Mouse (Mus musculus) G1E (cell line): ENCODE measurements around the gene Atp2b2. TPM values are rescaled to one million over a fixed set of nuclear protein-coding genes. Genes with fewer than 3 reads are reported as not detected.

ENCODE experiments used
- ATAC-seq: 2 replicates; pipeline ENCODE4 v1.8.0; 2016; ENCODE audit warnings: mild to moderate bottlenecking; ENCODE audit not compliant: insufficient number of reproducible peaks, poor library complexity, low FRiP score, severe bottlenecking; ENCODE audit errors: extremely low read depth
- DNase-seq: peaks from one replicate; pipeline ENCODE4 v3.0.0; 2012; ENCODE audit warnings: low spot score
- H3K27me3 ChIP-seq: 2 replicates; pipeline ENCODE4 v1.6.1; 2012; ENCODE audit warnings: mild to moderate bottlenecking, low read length, inconsistent platforms; ENCODE audit not compliant: insufficient read depth
- H3K36me3 ChIP-seq: replicated peaks from 2 replicates; pipeline ENCODE3; 2012; ENCODE audit warnings: mild to moderate bottlenecking, inconsistent platforms
- H3K4me1 ChIP-seq: 2 replicates; pipeline ENCODE4 v1.6.1; 2012; ENCODE audit warnings: low read depth, low read length, inconsistent platforms, mixed read lengths; ENCODE audit not compliant: insufficient read depth
- H3K4me3 ChIP-seq: 2 replicates; pipeline ENCODE4 v1.5.1; 2012; ENCODE audit warnings: low read depth, mild to moderate bottlenecking, inconsistent platforms, low read length, moderate library complexity, mixed read lengths
- H3K9me3 ChIP-seq: replicated peaks from 2 replicates; pipeline ENCODE4 v1.6.1; 2012; ENCODE audit warnings: inconsistent platforms
- CTCF ChIP-seq: IDR thresholded peaks from 2 replicates; pipeline ENCODE4 v1.5.1; 2012; ENCODE audit warnings: low read depth, low read length, inconsistent platforms, mixed read lengths
- GATA1 ChIP-seq: IDR thresholded peaks from 2 replicates; pipeline ENCODE4 v1.6.1; 2012; ENCODE audit warnings: borderline replicate concordance, low read length, inconsistent platforms, mixed read lengths
- GATA2 ChIP-seq: IDR thresholded peaks from 2 replicates; pipeline ENCODE4 v1.6.1; 2012; ENCODE audit warnings: low read depth, low read length, inconsistent platforms, borderline replicate concordance
- POLR2AphosphoS5 ChIP-seq: IDR thresholded peaks from 2 replicates; pipeline ENCODE4 v1.6.1; 2012; ENCODE audit warnings: low read depth, low read length, inconsistent platforms; ENCODE audit not compliant: insufficient replicate concordance
- TAL1 ChIP-seq: conservative IDR thresholded peaks from 2 replicates; pipeline ENCODE4 v1.6.1; 2012; ENCODE audit warnings: low read depth, low read length, inconsistent platforms, mixed read lengths
- polyA plus RNA-seq: library from polyadenylated mRNA; stranded (reverse); fragments of >175 nt; gene quantifications from 2 replicates; pipeline ENCODE4 v1.2.3, GENCODE M21; 2012
- total RNA-seq, 2 experiments: library from RNA; stranded (forward) in 1 of 2; stranded (reverse) in 1 of 2; fragments of 200-1000 nt in 1 of 2; fragments of >200 nt in 1 of 2; fragmentation: Nextera tagmentation in 1 of 2; gene quantifications; 2 replicates each; pipeline ENCODE4 v1.2.3; 2014 to 2017

Gene Atp2b2
- total and polyA plus RNA-seq, 3 experiments: 0.22 TPM; not detected in 2

- ATAC-seq (no peak), DNase-seq (no peak)
- H3K4me1 ChIP-seq: no peaks in the 10 kb centered on the region
- no peaks in the 10 kb centered on the region for H3K36me3 ChIP-seq
- TF ChIP-seq TAL1 (no peak), GATA2 (no peak), GATA1 (no peak)
- no peak overlapping the region for H3K4me3 ChIP-seq
- peaks cover 92% of the 10 kb centered on the region for H3K9me3 ChIP-seq
- no peaks in the 10 kb centered on the region for H3K27me3 ChIP-seq
These were observed 18.6 kb downstream of the Atp2b2 start for GRCm38 (mm10) chr6:114023794-114024193.

GRCm38 (mm10) chr6:114022104-114022503 lies 20.3 kb downstream of the Atp2b2 start:
- TF ChIP-seq GATA1 (no peak), GATA2 (no peak), POLR2AphosphoS5 (no peak), TAL1 (no peak), CTCF (no peak)
- H3K9me3 ChIP-seq: peaks cover 92% of the 10 kb centered on the region
- no peak for ATAC-seq
- H3K4me1 ChIP-seq: no peaks in the 10 kb centered on the region
- no peaks in the 10 kb centered on the region for H3K36me3 ChIP-seq
- DNase-seq: no peak
- no peak overlapping the region for H3K4me3 ChIP-seq
- H3K27me3 ChIP-seq: no peaks in the 10 kb centered on the region

- Histone ChIP-seq H3K4me1 (no peaks in the 10 kb centered on the region), H3K36me3 (no peaks in the 10 kb centered on the region), H3K4me3 (no peak overlapping the region), H3K9me3 (peaks cover 77% of the 10 kb centered on the region), H3K27me3 (no peaks in the 10 kb centered on the region)
- TF ChIP-seq TAL1: no peak
- TF ChIP-seq CTCF: no peak
- TF ChIP-seq GATA1: no peak
- TF ChIP-seq POLR2AphosphoS5: no peak
- no peak for TF ChIP-seq GATA2
- ATAC-seq (no peak), DNase-seq (no peak)
These were observed 28.6 kb downstream of the Atp2b2 start for GRCm38 (mm10) chr6:114013801-114014200.

- Histone ChIP-seq H3K4me3 (no peak overlapping the region), H3K4me1 (no peaks in the 10 kb centered on the region), H3K27me3 (no peaks in the 10 kb centered on the region), H3K36me3 (no peaks in the 10 kb centered on the region), H3K9me3 (peaks cover 77% of the 10 kb centered on the region)
- TF ChIP-seq GATA2: no peak
- TF ChIP-seq CTCF: no peak
- no peak for TF ChIP-seq GATA1
- TF ChIP-seq TAL1: no peak
- no peak for TF ChIP-seq POLR2AphosphoS5
- ATAC-seq (no peak; the same call in 1 of the 2 replicates), DNase-seq (no peak)
These were observed 29.6 kb downstream of the Atp2b2 start for GRCm38 (mm10) chr6:114012834-114013233.

GRCm38 (mm10) chr6:114011976-114012375 lies 30.4 kb downstream of the Atp2b2 start:
- no peaks in the 10 kb centered on the region for H3K36me3 ChIP-seq
- no peaks in the 10 kb centered on the region for H3K4me1 ChIP-seq
- no peak overlapping the region for H3K4me3 ChIP-seq
- DNase-seq (no peak), ATAC-seq (no peak)
- H3K27me3 ChIP-seq: no peaks in the 10 kb centered on the region
- TF ChIP-seq POLR2AphosphoS5 (no peak), GATA2 (no peak), CTCF (no peak), GATA1 (no peak), TAL1 (no peak)
- H3K9me3 ChIP-seq: peaks cover 76% of the 10 kb centered on the region

- Histone ChIP-seq H3K27me3 (no peaks in the 10 kb centered on the region), H3K9me3 (peaks cover 77% of the 10 kb centered on the region), H3K4me3 (no peak overlapping the region), H3K36me3 (no peaks in the 10 kb centered on the region), H3K4me1 (no peaks in the 10 kb centered on the region)
- TF ChIP-seq POLR2AphosphoS5 (no peak), CTCF (no peak), TAL1 (no peak), GATA2 (no peak), GATA1 (no peak)
- DNase-seq: no peak
- ATAC-seq: no peak
These were observed 38.6 kb downstream of the Atp2b2 start for GRCm38 (mm10) chr6:114003796-114004195.

GRCm38 (mm10) chr6:114000928-114001327 lies 41.5 kb downstream of the Atp2b2 start:
- Histone ChIP-seq H3K4me1 (no peaks in the 10 kb centered on the region), H3K4me3 (no peak overlapping the region), H3K36me3 (no peaks in the 10 kb centered on the region), H3K9me3 (peaks cover 69% of the 10 kb centered on the region), H3K27me3 (no peaks in the 10 kb centered on the region)
- no peak for DNase-seq
- no peak for TF ChIP-seq GATA2
- no peak for TF ChIP-seq GATA1
- TF ChIP-seq TAL1: no peak
- TF ChIP-seq POLR2AphosphoS5: no peak
- TF ChIP-seq CTCF: no peak
- ATAC-seq: no peak
